Mouse (Mus musculus) bone marrow macrophage, adult 2 months (primary cell): ENCODE measurements around the gene Clint1.

ENCODE experiments used
- CTCF ChIP-seq: IDR thresholded peaks from 2 replicates; pipeline ENCODE4 v1.5.1; 2012; ENCODE audit warnings: low read depth, mild to moderate bottlenecking, low read length, moderate library complexity
- POLR2A ChIP-seq: IDR thresholded peaks from 2 replicates; pipeline ENCODE4 v1.6.1; 2012; ENCODE audit warnings: mild to moderate bottlenecking, low read depth, low read length, borderline replicate concordance

DNA sequence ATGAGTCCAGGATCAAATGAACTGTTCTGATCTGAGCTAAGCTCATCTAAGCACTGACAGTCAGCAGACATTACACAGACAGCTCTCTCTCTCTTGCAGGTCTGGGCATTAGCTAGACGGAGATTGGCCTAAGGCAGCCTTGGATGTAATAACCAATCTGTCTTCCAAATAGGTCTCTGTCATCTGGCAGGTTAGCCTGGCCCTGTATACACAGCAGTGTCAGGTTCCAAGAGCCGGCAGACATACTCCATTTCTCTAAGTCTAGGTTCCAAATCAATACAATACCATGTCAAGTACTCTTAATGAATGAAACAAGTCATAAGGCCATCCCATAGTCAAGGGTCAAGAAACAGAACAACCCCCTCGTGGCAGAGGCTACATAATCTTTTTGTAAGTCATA is 33.9 kb upstream of the Clint1 start:
- no peak for TF ChIP-seq POLR2A
- no peak for TF ChIP-seq CTCF
